Mouse (Mus musculus) bone marrow, adult 2 months (tissue): Measurements from ENCODE around the gene Atp2b2. TPM values are rescaled to one million over a fixed set of nuclear protein-coding genes. Genes with fewer than 3 reads are reported as not detected.

ENCODE experiments used
- H3K27ac ChIP-seq: fragments of 200-500 bp; 2 replicates; pipeline ENCODE4 v1.5.1; 2012; ENCODE audit warnings: low read depth, mild to moderate bottlenecking, control low read depth, inconsistent platforms, low read length; ENCODE audit not compliant: control insufficient read depth, poor library complexity, insufficient read depth
- H3K4me1 ChIP-seq: fragments of 200-500 bp; 2 replicates; pipeline ENCODE4 v1.6.1; 2011; ENCODE audit warnings: low read length; ENCODE audit not compliant: control insufficient read depth, insufficient read depth
- H3K4me3 ChIP-seq: fragments of 200-500 bp; replicated peaks from 2 replicates; pipeline ENCODE3; 2011; ENCODE audit warnings: mild to moderate bottlenecking, low read depth, low read length, control low read depth; ENCODE audit not compliant: control insufficient read depth
- CTCF ChIP-seq: fragments of 200-500 bp; IDR thresholded peaks from 2 replicates; pipeline ENCODE4 v1.5.1; 2011; ENCODE audit warnings: low read length, control low read depth; ENCODE audit not compliant: control insufficient read depth, insufficient read depth
- POLR2A ChIP-seq: fragments of 200-500 bp; IDR thresholded peaks from 2 replicates; pipeline ENCODE4 v1.6.1; 2011; ENCODE audit warnings: low read depth, mild to moderate bottlenecking, control low read depth, low read length, borderline replicate concordance; ENCODE audit not compliant: control insufficient read depth
- WGBS: fragments of 180-500 bp; shearing (Covaris S2); methylation state at CpG from one replicate; pipeline ENCODE4 v1.1.7; 2018; 5-methylcytosine and 5-hydroxymethylcytosine counted together
- polyA plus RNA-seq: library from polyadenylated mRNA; stranded (reverse); fragments of >200 nt; gene quantifications from 2 replicates; pipeline ENCODE4 v1.2.4, GENCODE M21; 2011; ENCODE audit warnings: low replicate concordance; ENCODE audit not compliant: missing spikeins, insufficient read depth, insufficient read length

Atp2b2 gene
- polyA plus RNA-seq, 1 experiment: 0.92 TPM

GRCm38 (mm10) chr6:113745117-113745516 lies 297.3 kb downstream of the Atp2b2 start:
- no peak for TF ChIP-seq POLR2A
- no peak for TF ChIP-seq CTCF
- Histone ChIP-seq H3K4me3 (no peak overlapping the region), H3K27ac (no peak overlapping the region), H3K4me1 (peaks cover 3% of the 10 kb centered on the region)

- no peak overlapping the region for H3K4me3 ChIP-seq
- 17% methylated on average over 1 of the region's 1 CpGs for WGBS
- H3K27ac ChIP-seq: no peak overlapping the region
- TF ChIP-seq POLR2A (no peak), CTCF (no peak)
- H3K4me1 ChIP-seq: peaks cover 1% of the 10 kb centered on the region; the same call in 1 of the 2 replicates
These were observed 299.3 kb downstream of the Atp2b2 start for GRCm38 (mm10) chr6:113743111-113743510.

GRCm38 (mm10) chr6:113742321-113742720 lies 300.1 kb downstream of the Atp2b2 start:
- peaks cover 1% of the 10 kb centered on the region; the same call in 1 of the 2 replicates for H3K4me1 ChIP-seq
- no peak overlapping the region for H3K27ac ChIP-seq
- TF ChIP-seq POLR2A (no peak), CTCF (no peak)
- 82% methylated on average over 1 of the region's 1 CpGs for WGBS
- no peak overlapping the region for H3K4me3 ChIP-seq

- 46% methylated on average over 2 of the region's 2 CpGs for WGBS
- Histone ChIP-seq H3K4me1 (peaks cover 1% of the 10 kb centered on the region; the same call in 1 of the 2 replicates), H3K27ac (no peak overlapping the region), H3K4me3 (no peak overlapping the region)
- TF ChIP-seq CTCF (no peak), POLR2A (no peak)
These were observed 301.0 kb downstream of the Atp2b2 start for GRCm38 (mm10) chr6:113741425-113741824.

GRCm38 (mm10) chr6:113740236-113741217 lies 301.9 kb downstream of the Atp2b2 start, which contains the start of gene Sec13:
TSS of gene Sec13 (minus strand) at chr6:113740743.
- TF ChIP-seq POLR2A (peak; percentile 91), CTCF (no peak)
- H3K4me1 ChIP-seq: peaks cover 1% of the 10 kb centered on the region; the same call in 1 of the 2 replicates
- H3K4me3 ChIP-seq: peak within 1 kb of the TSS; percentile 94
- H3K27ac ChIP-seq: peak within 1 kb of the TSS; percentile 32
- 6% methylated on average over 41 of the region's 41 CpGs for WGBS

GRCm38 (mm10) chr6:113737318-113738046 lies 304.9 kb downstream of the Atp2b2 start:
- WGBS: 81% methylated on average over 9 of the region's 9 CpGs
- Histone ChIP-seq H3K27ac (no peak overlapping the region), H3K4me1 (peaks cover 1% of the 10 kb centered on the region; the same call in 1 of the 2 replicates), H3K4me3 (no peak overlapping the region)
- no peak for TF ChIP-seq POLR2A
- TF ChIP-seq CTCF: no peak

- H3K4me3 ChIP-seq: no peak overlapping the region
- TF ChIP-seq POLR2A: no peak
- no peaks in the 10 kb centered on the region for H3K4me1 ChIP-seq
- 74% methylated on average over 3 of the region's 3 CpGs for WGBS
- H3K27ac ChIP-seq: no peak overlapping the region
These were observed 311.1 kb downstream of the Atp2b2 start for GRCm38 (mm10) chr6:113731296-113731695.

GRCm38 (mm10) chr6:113728181-113728580 lies 314.2 kb downstream of the Atp2b2 start:
- H3K4me3 ChIP-seq: no peak overlapping the region
- 85% methylated on average over 7 of the region's 7 CpGs for WGBS
- H3K27ac ChIP-seq: no peak overlapping the region
- H3K4me1 ChIP-seq: no peaks in the 10 kb centered on the region
- TF ChIP-seq CTCF (no peak), POLR2A (no peak)
